Mouse (Mus musculus) stomach, postnatal 0 days (tissue): ENCODE data around the gene Il17re.

Source experiments
- CTCF ChIP-seq: IDR thresholded peaks from 2 replicates; pipeline ENCODE4 v1.5.1; 2016; ENCODE audit warnings: antibody characterized with exemption, low read depth, mild to moderate bottlenecking, moderate library complexity
- EP300 ChIP-seq: optimal IDR thresholded peaks from 2 replicates; pipeline ENCODE3; 2016; ENCODE audit warnings: antibody characterized with exemption

GRCm38 (mm10) chr6:113502801-113503200 is 44.5 kb downstream of the Il17re start:
- TF ChIP-seq CTCF (no peak), EP300 (no peak)
